Mouse (Mus musculus): ENCODE results near the gene Mtmr3. TPM values are rescaled to one million over a fixed set of nuclear protein-coding genes. Genes with fewer than 3 reads are reported as not detected.

Mtmr3 gene
- polyA plus RNA-seq, 1 experiment from 2014 or later: 27.5 TPM

DNA sequence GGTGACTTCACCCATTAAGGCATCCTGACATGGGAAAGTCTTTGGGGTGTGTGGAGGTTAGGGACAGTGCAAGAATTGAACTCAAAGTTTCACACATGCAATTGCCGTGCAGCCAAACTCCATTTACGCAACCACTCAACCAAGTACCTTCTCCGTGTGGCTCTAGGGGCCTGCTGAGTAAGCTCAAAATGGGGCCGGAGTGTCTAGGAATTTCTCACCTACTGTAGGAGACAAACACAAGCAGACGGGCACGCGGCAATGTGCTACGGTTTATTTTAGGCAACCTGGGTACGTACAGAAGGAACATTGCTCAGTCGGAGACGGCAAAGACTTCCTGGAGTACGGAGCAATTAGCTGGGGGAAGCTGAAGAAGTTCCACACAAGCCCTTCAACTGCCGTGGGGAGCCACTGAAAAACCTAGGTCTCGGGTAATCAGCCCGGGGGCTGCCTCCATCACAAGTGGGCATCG, 25.4 kb upstream of the Mtmr3 start, which contains the start of gene Gm11032:
TSS of gene Gm11032 (plus strand) at position 51 of the 469 bp plus-strand sequence.
- H3K4me2 ChIP-seq (ENCODE audit: low read depth, low read length): no peak within 1 kb of the TSS
- no peaks in the 10 kb centered on the region for H3K9me3 ChIP-seq (replicated peaks; ENCODE audit: control insufficient read depth, low read length)
- WGBS: 78% methylated on average over 16 of the region's 16 CpGs
- no peak within 1 kb of the TSS for H3K27ac ChIP-seq (replicated peaks; ENCODE audit: low read depth, low read length)
- DNase-seq (ENCODE audit: low spot score) (no peak), ATAC-seq (replicated peaks; ENCODE audit: insufficient number of reproducible peaks, low FRiP score, low TSS enrichment, low read depth) (no peak)
- H3K4me3 ChIP-seq (ENCODE audit: low read depth, low read length): no peak within 1 kb of the TSS
- no peaks in the 10 kb centered on the region for H3K27me3 ChIP-seq (ENCODE audit: control insufficient read depth, insufficient read depth, low read length)
- H3K36me3 ChIP-seq (replicated peaks; ENCODE audit: control insufficient read depth, insufficient read depth, low read depth, low read length): no peaks in the 10 kb centered on the region
- no peaks in the 10 kb centered on the region for H3K4me1 ChIP-seq (ENCODE audit: control insufficient read depth, insufficient read depth, low read length)
- H3K9ac ChIP-seq (replicated peaks; ENCODE audit: low read length): no peak within 1 kb of the TSS

DNA sequence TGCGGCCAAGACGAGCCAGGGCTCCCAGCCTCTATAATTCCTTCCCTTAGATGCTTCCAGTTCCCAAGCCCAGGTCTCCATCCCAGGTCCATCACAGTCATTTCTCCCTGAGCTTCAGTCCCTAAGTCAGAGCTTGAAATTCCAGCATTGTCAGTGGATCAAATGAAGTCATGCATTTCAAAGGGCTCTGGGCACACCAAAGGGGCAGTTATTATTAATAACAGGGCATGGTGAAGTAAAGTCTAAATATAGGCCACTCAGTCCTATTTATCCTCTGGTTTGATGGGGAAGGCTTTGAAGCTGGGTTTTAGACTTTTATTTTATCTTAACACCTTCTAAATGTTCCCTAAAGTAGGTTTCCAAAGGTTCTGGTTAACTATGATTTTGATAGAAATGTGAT, 17.2 kb upstream of the Mtmr3 start:
- H3K36me3 ChIP-seq (replicated peaks; ENCODE audit: control insufficient read depth, insufficient read depth, low read depth, low read length): no peaks in the 10 kb centered on the region
- H3K27me3 ChIP-seq (ENCODE audit: control insufficient read depth, insufficient read depth, low read length): no peaks in the 10 kb centered on the region
- no peak overlapping the region for H3K9ac ChIP-seq (replicated peaks; ENCODE audit: low read length)
- DNase-seq (ENCODE audit: low spot score) (no peak), ATAC-seq (replicated peaks; ENCODE audit: insufficient number of reproducible peaks, low FRiP score, low TSS enrichment, low read depth) (no peak)
- no peak overlapping the region for H3K4me3 ChIP-seq (ENCODE audit: low read depth, low read length)
- H3K9me3 ChIP-seq (replicated peaks; ENCODE audit: control insufficient read depth, low read length): no peaks in the 10 kb centered on the region
- H3K27ac ChIP-seq (replicated peaks; ENCODE audit: low read depth, low read length): no peak overlapping the region
- H3K4me2 ChIP-seq (ENCODE audit: low read depth, low read length): no peak overlapping the region
- H3K4me1 ChIP-seq (ENCODE audit: control insufficient read depth, insufficient read depth, low read length): no peaks in the 10 kb centered on the region
- 80% methylated on average over 2 of the region's 2 CpGs for WGBS

DNA sequence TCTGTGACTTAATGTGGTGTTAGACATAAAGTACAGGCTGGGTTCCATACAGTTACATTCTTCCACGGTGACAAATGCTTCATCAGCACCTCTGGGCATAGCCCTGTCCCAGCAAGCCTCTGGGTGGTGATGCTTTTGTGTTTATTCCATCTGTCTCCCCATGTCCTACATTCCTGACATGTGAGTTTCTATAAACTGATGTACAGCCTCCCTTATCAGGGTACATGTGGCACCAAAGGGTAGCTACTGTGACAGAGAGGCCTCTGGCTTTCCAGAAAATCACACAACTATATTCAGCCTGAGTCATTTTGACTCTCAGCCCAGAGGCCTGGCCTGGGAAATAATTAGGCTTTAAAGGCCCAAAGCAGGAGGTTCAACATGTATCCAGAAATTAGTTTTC, 11.9 kb upstream of the Mtmr3 start:
- Histone ChIP-seq H3K27me3 (ENCODE audit: control insufficient read depth, insufficient read depth, low read length) (no peaks in the 10 kb centered on the region), H3K36me3 (replicated peaks; ENCODE audit: control insufficient read depth, insufficient read depth, low read depth, low read length) (no peaks in the 10 kb centered on the region), H3K4me1 (ENCODE audit: control insufficient read depth, insufficient read depth, low read length) (no peaks in the 10 kb centered on the region), H3K9me3 (replicated peaks; ENCODE audit: control insufficient read depth, low read length) (no peaks in the 10 kb centered on the region), H3K27ac (replicated peaks; ENCODE audit: low read depth, low read length) (no peak overlapping the region), H3K4me2 (ENCODE audit: low read depth, low read length) (no peak overlapping the region), H3K9ac (replicated peaks; ENCODE audit: low read length) (no peak overlapping the region), H3K4me3 (ENCODE audit: low read depth, low read length) (no peak overlapping the region)
- WGBS: 84% methylated on average over 1 of the region's 1 CpGs
- ATAC-seq (replicated peaks; ENCODE audit: insufficient number of reproducible peaks, low FRiP score, low TSS enrichment, low read depth): no peak
- DNase-seq (ENCODE audit: low spot score): no peak

DNA sequence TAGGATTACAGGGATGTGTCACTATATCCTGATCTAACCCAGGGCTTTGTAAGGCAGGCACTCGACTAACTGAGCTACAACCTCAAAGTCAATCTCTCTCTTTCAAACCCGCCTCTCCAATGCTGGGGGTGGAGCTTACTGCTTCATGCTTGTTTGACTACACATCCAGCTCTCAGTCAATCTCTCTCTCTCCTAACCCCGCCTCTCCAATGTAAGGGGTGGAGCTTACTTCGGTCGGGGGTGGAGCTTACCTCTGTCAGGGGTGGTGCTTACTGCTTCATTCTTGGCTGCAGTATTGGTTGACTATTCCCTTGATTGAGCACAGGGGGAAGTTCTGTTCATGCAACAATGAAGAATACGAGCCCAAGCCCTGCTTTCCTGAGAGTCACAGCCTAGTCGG, 10.8 kb upstream of the Mtmr3 start:
- 58% methylated on average over 7 of the region's 7 CpGs for WGBS
- no peak overlapping the region for H3K9ac ChIP-seq (replicated peaks; ENCODE audit: low read length)

GRCm38 (mm10) chr11:4604441-4604840, 9.8 kb upstream of the Mtmr3 start:
- H3K4me2 ChIP-seq (ENCODE audit: low read depth, low read length): no peak overlapping the region
- WGBS: 65% methylated on average over 6 of the region's 6 CpGs
- no peaks in the 10 kb centered on the region for H3K9me3 ChIP-seq (replicated peaks; ENCODE audit: control insufficient read depth, low read length)

More for the DNA sequence above, 10.8 kb upstream of the Mtmr3 start:
- ATAC-seq (replicated peaks; ENCODE audit: insufficient number of reproducible peaks, low FRiP score, low TSS enrichment, low read depth): no peak
- H3K4me1 ChIP-seq (ENCODE audit: control insufficient read depth, insufficient read depth, low read length): no peaks in the 10 kb centered on the region
- H3K4me3 ChIP-seq (ENCODE audit: low read depth, low read length): no peak overlapping the region
- H3K9me3 ChIP-seq (replicated peaks; ENCODE audit: control insufficient read depth, low read length): no peaks in the 10 kb centered on the region
- H3K4me2 ChIP-seq (ENCODE audit: low read depth, low read length): no peak overlapping the region
- no peaks in the 10 kb centered on the region for H3K36me3 ChIP-seq (replicated peaks; ENCODE audit: control insufficient read depth, insufficient read depth, low read depth, low read length)
- H3K27ac ChIP-seq (replicated peaks; ENCODE audit: low read depth, low read length): no peak overlapping the region
- DNase-seq (ENCODE audit: low spot score): no peak
- no peaks in the 10 kb centered on the region for H3K27me3 ChIP-seq (ENCODE audit: control insufficient read depth, insufficient read depth, low read length)

GRCm38 (mm10) chr11:4602691-4603441, 8.2 kb upstream of the Mtmr3 start:
- H3K9ac ChIP-seq (replicated peaks; ENCODE audit: low read length): no peak overlapping the region
- H3K4me1 ChIP-seq (ENCODE audit: control insufficient read depth, insufficient read depth, low read length): no peaks in the 10 kb centered on the region
- no peak overlapping the region for H3K27ac ChIP-seq (replicated peaks; ENCODE audit: low read depth, low read length)
- H3K9me3 ChIP-seq (replicated peaks; ENCODE audit: control insufficient read depth, low read length): no peaks in the 10 kb centered on the region
- no peak for DNase-seq (ENCODE audit: low spot score)
- no peaks in the 10 kb centered on the region for H3K27me3 ChIP-seq (ENCODE audit: control insufficient read depth, insufficient read depth, low read length)
- no peaks in the 10 kb centered on the region for H3K36me3 ChIP-seq (replicated peaks; ENCODE audit: control insufficient read depth, insufficient read depth, low read depth, low read length)
- H3K4me2 ChIP-seq (ENCODE audit: low read depth, low read length): no peak overlapping the region
- ATAC-seq (replicated peaks; ENCODE audit: insufficient number of reproducible peaks, low FRiP score, low TSS enrichment, low read depth): no peak
- H3K4me3 ChIP-seq (ENCODE audit: low read depth, low read length): no peak overlapping the region
- 46% methylated on average over 12 of the region's 12 CpGs for WGBS

More at GRCm38 (mm10) chr11:4604441-4604840, 9.8 kb upstream of the Mtmr3 start:
- no peak overlapping the region for H3K4me3 ChIP-seq (ENCODE audit: low read depth, low read length)
- no peak overlapping the region for H3K27ac ChIP-seq (replicated peaks; ENCODE audit: low read depth, low read length)
- no peak for ATAC-seq (replicated peaks; ENCODE audit: insufficient number of reproducible peaks, low FRiP score, low TSS enrichment, low read depth)
- H3K36me3 ChIP-seq (replicated peaks; ENCODE audit: control insufficient read depth, insufficient read depth, low read depth, low read length): no peaks in the 10 kb centered on the region
- H3K4me1 ChIP-seq (ENCODE audit: control insufficient read depth, insufficient read depth, low read length): no peaks in the 10 kb centered on the region
- DNase-seq (ENCODE audit: low spot score): no peak
- no peak overlapping the region for H3K9ac ChIP-seq (replicated peaks; ENCODE audit: low read length)
- H3K27me3 ChIP-seq (ENCODE audit: control insufficient read depth, insufficient read depth, low read length): no peaks in the 10 kb centered on the region

GRCm38 (mm10) chr11:4601890-4602289, 7.2 kb upstream of the Mtmr3 start:
- Histone ChIP-seq H3K4me2 (ENCODE audit: low read depth, low read length) (no peak overlapping the region), H3K36me3 (replicated peaks; ENCODE audit: control insufficient read depth, insufficient read depth, low read depth, low read length) (no peaks in the 10 kb centered on the region), H3K9ac (replicated peaks; ENCODE audit: low read length) (no peak overlapping the region), H3K4me1 (ENCODE audit: control insufficient read depth, insufficient read depth, low read length) (no peaks in the 10 kb centered on the region), H3K4me3 (ENCODE audit: low read depth, low read length) (no peak overlapping the region), H3K27ac (replicated peaks; ENCODE audit: low read depth, low read length) (no peak overlapping the region), H3K9me3 (replicated peaks; ENCODE audit: control insufficient read depth, low read length) (no peaks in the 10 kb centered on the region), H3K27me3 (ENCODE audit: control insufficient read depth, insufficient read depth, low read length) (no peaks in the 10 kb centered on the region)
- DNase-seq (ENCODE audit: low spot score): no peak
- ATAC-seq (replicated peaks; ENCODE audit: insufficient number of reproducible peaks, low FRiP score, low TSS enrichment, low read depth): no peak
- WGBS: 83% methylated on average over 5 of the region's 5 CpGs

DNA sequence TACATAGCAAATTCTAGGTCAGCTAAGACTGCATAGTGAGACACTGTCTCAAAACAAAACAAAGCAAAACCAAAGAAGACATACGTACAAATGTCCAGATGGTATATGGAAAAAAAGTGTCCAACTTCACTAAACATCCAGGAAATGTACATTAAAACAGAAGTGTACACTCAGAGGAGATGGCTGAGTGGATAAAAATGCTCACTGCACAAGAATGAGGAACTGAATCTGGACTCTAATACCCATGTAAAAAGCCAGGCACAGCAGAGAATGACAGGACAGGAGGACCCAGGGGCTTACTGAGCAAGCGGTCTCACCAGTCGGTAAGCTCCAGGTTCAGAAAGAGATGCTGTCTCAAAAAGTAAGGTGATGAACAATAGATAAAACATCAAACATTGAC, 5.3 kb upstream of the Mtmr3 start:
- Histone ChIP-seq H3K36me3 (replicated peaks; ENCODE audit: control insufficient read depth, insufficient read depth, low read depth, low read length) (no peaks in the 10 kb centered on the region), H3K9me3 (replicated peaks; ENCODE audit: control insufficient read depth, low read length) (no peaks in the 10 kb centered on the region), H3K4me2 (ENCODE audit: low read depth, low read length) (no peak overlapping the region), H3K27me3 (ENCODE audit: control insufficient read depth, insufficient read depth, low read length) (no peaks in the 10 kb centered on the region), H3K27ac (replicated peaks; ENCODE audit: low read depth, low read length) (no peak overlapping the region), H3K4me1 (ENCODE audit: control insufficient read depth, insufficient read depth, low read length) (no peaks in the 10 kb centered on the region), H3K4me3 (ENCODE audit: low read depth, low read length) (no peak overlapping the region), H3K9ac (replicated peaks; ENCODE audit: low read length) (no peak overlapping the region)
- DNase-seq (ENCODE audit: low spot score): no peak
- ATAC-seq (replicated peaks; ENCODE audit: insufficient number of reproducible peaks, low FRiP score, low TSS enrichment, low read depth): no peak
- WGBS: 89% methylated on average over 3 of the region's 3 CpGs

Measured in embryonic facial prominence, embryonic 11.5 days (tissue).